Mouse (Mus musculus) embryonic facial prominence, embryonic 10.5 days (tissue): ENCODE data around the gene Slc39a11. TPM values are rescaled to one million over a fixed set of nuclear protein-coding genes. Genes with fewer than 3 reads are reported as not detected.

Experiments used
- DNase-seq: peaks from one replicate; pipeline ENCODE4 v3.0.0-alpha.2; 2017; ENCODE audit warnings: low spot score
- H3K27ac ChIP-seq: fragments of 300-500 bp; sonication (generic); replicated peaks from 2 replicates; pipeline ENCODE4 v1.5.1; 2016; ENCODE audit warnings: mild to moderate bottlenecking
- H3K27me3 ChIP-seq: fragments of 300-500 bp; sonication (generic); replicated peaks from 2 replicates; pipeline ENCODE4 v1.6.1; 2016; ENCODE audit warnings: low read depth, mild to moderate bottlenecking; ENCODE audit not compliant: poor library complexity, severe bottlenecking
- H3K36me3 ChIP-seq: fragments of 300-500 bp; sonication (generic); replicated peaks from 2 replicates; pipeline ENCODE4 v1.6.1; 2016; ENCODE audit warnings: mild to moderate bottlenecking, moderate library complexity
- H3K4me1 ChIP-seq: fragments of 300-500 bp; sonication (generic); 2 replicates; pipeline ENCODE4 v1.6.1; 2016
- H3K4me3 ChIP-seq: fragments of 300-500 bp; sonication (generic); 2 replicates; pipeline ENCODE4 v1.5.1; 2016; ENCODE audit warnings: mild to moderate bottlenecking, moderate library complexity
- H3K9me3 ChIP-seq: fragments of 300-500 bp; sonication (generic); 2 replicates; pipeline ENCODE4 v1.6.1; 2016; ENCODE audit warnings: mild to moderate bottlenecking
- WGBS: fragments of 180-500 bp; shearing (Covaris S2); methylation state at CpG from one replicate; pipeline ENCODE4 v1.1.7; 2016; 5-methylcytosine and 5-hydroxymethylcytosine counted together
- polyA plus RNA-seq: library from polyadenylated mRNA; unstranded; fragments of >200 nt; fragmentation: Nextera tagmentation; extraction: Ambion mirVana; gene quantifications from 2 replicates; pipeline ENCODE4 v1.2.1, GENCODE M21; 2016

Gene Slc39a11
- polyA plus RNA-seq, 1 experiment from 2014 or later, result 17.2 TPM

DNA sequence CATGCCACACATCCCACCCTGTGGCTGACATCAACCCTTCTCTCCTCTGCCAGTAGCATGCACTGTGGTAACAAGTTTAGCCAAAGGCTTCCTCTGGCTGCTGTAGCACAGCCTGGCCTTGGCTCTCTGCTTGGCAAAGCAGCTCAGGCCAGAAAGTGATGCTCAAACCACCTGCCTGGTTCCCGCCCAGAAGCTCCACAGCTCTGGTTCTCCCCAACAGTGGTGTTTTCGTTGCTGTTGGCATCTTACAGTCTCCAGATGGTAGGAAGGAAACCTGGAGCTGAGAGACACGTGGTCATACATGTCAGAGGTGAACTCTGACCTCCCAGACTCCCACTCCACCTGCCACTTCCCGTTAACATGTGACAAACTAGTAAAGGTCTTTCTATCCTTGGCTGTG is 127.2 kb downstream of the Slc39a11 start:
- Histone ChIP-seq H3K9me3 (no peaks in the 10 kb centered on the region), H3K36me3 (no peaks in the 10 kb centered on the region), H3K4me3 (no peak overlapping the region), H3K4me1 (peaks cover 24% of the 10 kb centered on the region), H3K27me3 (no peaks in the 10 kb centered on the region), H3K27ac (no peak overlapping the region)
- DNase-seq, result no peak
- WGBS, result 78% methylated on average over 4 of the region's 4 CpGs

GRCm38 (mm10) chr11:113521469-113522190 is 128.2 kb downstream of the Slc39a11 start:
- Histone ChIP-seq H3K36me3 (no peaks in the 10 kb centered on the region), H3K27ac (no peak overlapping the region), H3K27me3 (no peaks in the 10 kb centered on the region), H3K4me3 (no peak overlapping the region), H3K4me1 (peaks cover 34% of the 10 kb centered on the region), H3K9me3 (no peaks in the 10 kb centered on the region)
- 74% methylated on average over 20 of the region's 20 CpGs for WGBS
- DNase-seq, result no peak

DNA sequence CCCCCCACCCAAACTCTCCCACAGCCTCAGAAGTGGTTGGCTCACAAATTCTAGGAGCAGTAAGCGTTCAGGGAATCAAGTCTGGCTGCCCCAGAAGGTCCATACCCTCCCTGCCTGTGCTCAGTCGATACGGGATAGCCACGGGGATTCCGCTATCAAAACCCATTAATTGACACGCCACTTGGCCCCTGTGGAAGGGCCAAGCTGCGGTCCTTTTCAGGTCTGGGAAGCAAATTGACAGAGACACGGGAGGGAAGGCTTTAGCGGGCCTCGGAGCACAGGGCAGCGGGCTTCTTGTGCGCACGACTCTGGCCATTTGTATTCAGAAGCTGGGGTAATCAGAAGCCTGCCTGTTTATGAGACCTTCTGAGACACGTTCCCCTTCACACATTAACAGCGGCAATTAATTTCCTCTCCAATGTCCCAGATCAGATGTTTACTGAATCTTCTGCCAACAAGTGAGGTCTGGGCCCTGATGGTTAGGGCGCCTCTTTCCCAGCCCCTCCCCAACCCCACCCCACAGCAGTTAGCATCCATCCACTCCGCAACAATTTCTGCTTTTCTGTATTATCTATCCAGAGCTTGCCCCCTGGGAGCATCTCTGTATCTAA is 128.9 kb downstream of the Slc39a11 start:
- H3K27me3 ChIP-seq, result no peaks in the 10 kb centered on the region
- DNase-seq, result no peak
- H3K27ac ChIP-seq, result no peak overlapping the region
- H3K4me1 ChIP-seq, result peaks cover 41% of the 10 kb centered on the region
- WGBS, result 77% methylated on average over 17 of the region's 17 CpGs
- no peak overlapping the region for H3K4me3 ChIP-seq
- no peaks in the 10 kb centered on the region for H3K9me3 ChIP-seq
- no peaks in the 10 kb centered on the region for H3K36me3 ChIP-seq

DNA sequence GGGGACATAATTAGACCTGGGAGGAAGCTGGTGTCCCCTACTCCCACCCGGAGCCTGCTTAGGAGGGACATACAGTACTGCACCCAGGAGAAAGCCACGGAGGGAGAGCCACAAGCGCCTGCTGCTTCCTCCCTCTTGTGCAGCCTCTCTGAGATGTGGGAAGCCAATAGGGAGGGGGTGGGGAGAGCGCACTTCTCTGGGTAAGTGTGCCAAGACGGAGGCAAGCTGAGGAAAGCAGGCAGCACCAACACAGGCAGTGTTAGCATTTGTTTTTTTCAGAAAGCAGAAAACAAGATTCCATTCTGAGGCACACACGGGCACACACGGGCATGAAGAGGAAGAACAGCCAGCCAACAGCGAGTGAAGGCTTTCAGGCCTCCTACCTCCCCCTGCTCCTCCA is 129.5 kb downstream of the Slc39a11 start:
- Histone ChIP-seq H3K4me1 (peaks cover 45% of the 10 kb centered on the region), H3K36me3 (no peaks in the 10 kb centered on the region), H3K9me3 (no peaks in the 10 kb centered on the region), H3K27ac (0 out of 2 replicates have a peak overlapping the region, but pooled peaks have one; percentile 44), H3K4me3 (no peak overlapping the region), H3K27me3 (no peaks in the 10 kb centered on the region)
- 71% methylated on average over 8 of the region's 8 CpGs for WGBS
- DNase-seq, result no peak

DNA sequence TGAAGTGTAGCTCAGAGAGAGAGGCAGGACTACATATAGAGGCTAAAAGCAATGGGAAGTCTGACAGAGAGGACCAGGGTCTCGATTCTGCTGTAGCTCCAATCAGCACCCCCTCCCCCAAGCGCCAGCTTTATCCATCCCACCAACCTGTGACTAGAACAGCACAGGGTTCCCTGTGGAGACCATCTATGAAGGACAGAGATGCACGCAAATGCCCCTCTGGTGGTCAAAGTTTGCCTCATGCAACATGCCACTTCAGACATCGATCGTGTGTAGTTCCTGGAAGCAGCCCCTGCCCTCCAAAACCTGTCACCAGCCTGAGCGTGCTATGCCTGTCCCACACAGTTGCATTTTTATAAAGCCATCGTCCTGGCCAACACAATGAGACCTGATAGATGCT is 129.9 kb downstream of the Slc39a11 start:
- no peak for DNase-seq
- peaks cover 45% of the 10 kb centered on the region for H3K4me1 ChIP-seq
- H3K27me3 ChIP-seq, result no peaks in the 10 kb centered on the region
- H3K36me3 ChIP-seq, result no peaks in the 10 kb centered on the region
- no peak overlapping the region for H3K4me3 ChIP-seq
- H3K27ac ChIP-seq, result no peak overlapping the region
- 79% methylated on average over 7 of the region's 7 CpGs for WGBS
- no peaks in the 10 kb centered on the region for H3K9me3 ChIP-seq

GRCm38 (mm10) chr11:113518176-113518575 is 131.7 kb downstream of the Slc39a11 start:
- Histone ChIP-seq H3K9me3 (no peaks in the 10 kb centered on the region), H3K4me3 (no peak overlapping the region), H3K27me3 (no peaks in the 10 kb centered on the region), H3K27ac (no peak overlapping the region), H3K36me3 (no peaks in the 10 kb centered on the region), H3K4me1 (peaks cover 45% of the 10 kb centered on the region)
- DNase-seq, result no peak
- WGBS, result 70% methylated on average over 7 of the region's 7 CpGs

DNA sequence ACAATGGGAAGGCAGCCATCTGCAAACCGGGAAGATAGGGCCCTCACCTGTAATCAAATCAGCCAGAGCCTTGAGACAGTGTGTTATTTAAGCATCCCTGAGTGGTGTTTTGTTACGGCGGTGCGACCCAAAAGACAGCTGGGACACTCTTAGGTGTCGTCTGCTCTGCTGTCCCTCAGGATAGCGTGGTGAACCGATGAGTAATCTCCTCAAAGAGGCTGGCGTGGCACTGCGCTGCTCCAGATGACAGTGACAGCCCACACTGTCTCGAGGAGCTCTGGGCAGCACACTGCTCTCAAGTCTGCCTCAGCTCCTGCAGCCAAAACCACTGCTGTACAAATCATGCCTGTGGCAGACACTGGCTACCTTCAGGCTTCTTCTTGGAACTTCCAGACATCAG is 133.7 kb downstream of the Slc39a11 start:
- H3K27ac ChIP-seq, result peak overlapping the region; percentile 24; the same call in 1 of the 2 replicates
- no peaks in the 10 kb centered on the region for H3K27me3 ChIP-seq
- H3K36me3 ChIP-seq, result no peaks in the 10 kb centered on the region
- peaks cover 47% of the 10 kb centered on the region for H3K4me1 ChIP-seq
- H3K9me3 ChIP-seq, result no peaks in the 10 kb centered on the region
- H3K4me3 ChIP-seq, result no peak overlapping the region
- 78% methylated on average over 10 of the region's 10 CpGs for WGBS
- no peak for DNase-seq

DNA sequence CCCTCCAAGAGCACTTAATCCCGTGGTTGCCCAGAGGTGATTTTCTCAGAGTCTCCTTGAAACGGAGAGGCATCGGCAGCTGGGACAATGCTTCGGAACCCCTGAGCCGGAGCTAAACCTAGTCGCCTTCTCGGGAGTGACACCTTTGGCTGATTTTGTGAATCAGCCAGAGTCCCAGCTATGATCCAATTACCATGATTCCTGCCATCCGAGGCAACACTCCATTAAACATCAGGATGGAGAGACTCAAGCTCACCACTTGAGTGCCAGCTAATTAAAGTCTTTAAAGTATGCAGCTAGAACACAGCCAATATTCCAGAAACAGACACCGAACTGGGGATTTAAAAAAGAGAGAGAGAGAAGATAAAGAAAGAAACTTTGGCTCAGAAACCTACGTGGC is 136.9 kb downstream of the Slc39a11 start:
- DNase-seq, result no peak

DNA sequence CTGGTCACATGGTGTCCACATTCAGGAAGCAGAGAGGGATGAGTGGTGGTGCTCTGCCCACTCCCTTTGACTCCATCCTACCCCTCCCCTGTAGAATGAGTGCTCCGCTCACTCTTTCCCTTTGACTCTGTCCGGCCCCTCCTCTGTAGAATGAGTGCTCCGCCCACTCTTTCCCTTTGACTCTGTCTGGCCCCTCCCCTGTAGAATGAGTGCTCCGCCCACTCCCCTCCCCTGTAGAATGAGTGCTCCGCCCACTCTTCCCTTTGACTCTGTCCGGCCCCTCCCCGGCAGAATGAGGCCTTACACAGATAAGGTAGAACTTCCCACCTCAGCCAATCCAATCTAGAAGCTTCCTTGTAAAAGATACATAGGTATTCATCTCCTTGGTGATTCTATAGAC is 137.7 kb downstream of the Slc39a11 start:
- H3K27ac ChIP-seq, result no peak overlapping the region
- no peak overlapping the region for H3K4me3 ChIP-seq
- no peaks in the 10 kb centered on the region for H3K9me3 ChIP-seq
- no peaks in the 10 kb centered on the region for H3K36me3 ChIP-seq
- H3K27me3 ChIP-seq, result no peaks in the 10 kb centered on the region
- peaks cover 33% of the 10 kb centered on the region for H3K4me1 ChIP-seq
- DNase-seq, result no peak
- 88% methylated on average over 7 of the region's 7 CpGs for WGBS

More for the DNA sequence above, 136.9 kb downstream of the Slc39a11 start:
- Histone ChIP-seq H3K27me3 (no peaks in the 10 kb centered on the region), H3K27ac (no peak overlapping the region), H3K4me3 (no peak overlapping the region), H3K36me3 (no peaks in the 10 kb centered on the region), H3K4me1 (peaks cover 35% of the 10 kb centered on the region), H3K9me3 (no peaks in the 10 kb centered on the region)
- WGBS, result 78% methylated on average over 10 of the region's 10 CpGs

- Histone ChIP-seq H3K4me3 (no peak overlapping the region), H3K27ac (0 out of 2 replicates have a peak overlapping the region, but pooled peaks have one; percentile 51), H3K4me1 (peaks cover 22% of the 10 kb centered on the region), H3K27me3 (no peaks in the 10 kb centered on the region), H3K36me3 (no peaks in the 10 kb centered on the region), H3K9me3 (no peaks in the 10 kb centered on the region)
- 89% methylated on average over 11 of the region's 11 CpGs for WGBS
- no peak for DNase-seq
These were observed 138.8 kb downstream of the Slc39a11 start for GRCm38 (mm10) chr11:113510969-113511625.

GRCm38 (mm10) chr11:113510249-113510648 is 139.6 kb downstream of the Slc39a11 start:
- Histone ChIP-seq H3K4me3 (no peak overlapping the region), H3K36me3 (no peaks in the 10 kb centered on the region), H3K27ac (no peak overlapping the region), H3K27me3 (no peaks in the 10 kb centered on the region), H3K4me1 (peaks cover 17% of the 10 kb centered on the region), H3K9me3 (no peaks in the 10 kb centered on the region)
- WGBS, result 76% methylated on average over 7 of the region's 7 CpGs
- DNase-seq, result no peak

DNA sequence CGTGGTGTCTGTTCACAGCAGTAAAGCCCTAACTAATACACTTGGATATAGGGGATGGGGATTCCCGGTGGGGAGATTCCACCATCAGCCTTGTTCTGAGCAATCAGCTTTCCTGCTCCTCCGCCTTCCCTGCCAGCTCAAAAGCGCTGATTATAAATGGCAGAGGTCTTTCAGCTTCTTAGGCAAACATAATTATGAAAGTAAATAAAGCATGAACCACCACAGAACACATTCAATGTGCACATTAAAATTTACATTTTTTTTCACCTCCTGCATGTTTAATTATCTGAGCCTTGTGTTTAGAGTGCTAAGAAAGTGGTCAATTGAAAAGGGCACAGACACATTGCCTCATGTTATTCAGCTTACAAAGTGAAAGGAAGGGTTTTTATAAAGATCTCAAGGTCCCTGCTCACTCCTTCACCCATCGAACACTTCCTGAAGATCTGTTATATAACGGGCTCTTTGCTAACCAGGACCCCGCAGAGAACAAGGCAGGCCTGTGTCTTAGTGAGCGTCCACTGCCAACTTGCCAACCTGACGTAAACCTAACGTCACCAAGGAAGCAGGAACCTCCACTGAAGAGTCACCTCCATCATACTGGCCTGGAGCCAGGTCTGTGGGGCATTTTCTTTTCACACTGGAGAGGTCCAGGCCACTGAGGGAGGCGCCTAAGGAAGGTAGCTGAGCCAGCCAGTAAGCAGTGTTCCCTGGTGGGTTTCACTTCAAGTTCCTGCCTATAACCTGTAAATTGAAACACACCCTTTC is 142.0 kb downstream of the Slc39a11 start:
- Histone ChIP-seq H3K9me3 (no peaks in the 10 kb centered on the region), H3K27ac (no peak overlapping the region), H3K4me3 (no peak overlapping the region), H3K27me3 (no peaks in the 10 kb centered on the region), H3K4me1 (peaks cover 21% of the 10 kb centered on the region), H3K36me3 (no peaks in the 10 kb centered on the region)
- 82% methylated on average over 11 of the region's 11 CpGs for WGBS
- no peak for DNase-seq
